Mouse (Mus musculus) kidney, adult 2 months (tissue): ENCODE results near the gene Sun1.

ENCODE experiments used
- CTCF ChIP-seq: fragments of 200-500 bp; conservative IDR thresholded peaks from 2 replicates; pipeline ENCODE4 v1.5.1; 2011; ENCODE audit warnings: low read depth, mild to moderate bottlenecking, control low read depth, low read length, moderate library complexity, mixed read lengths; ENCODE audit not compliant: insufficient read depth, insufficient read length
- POLR2A ChIP-seq: fragments of 200-500 bp; IDR thresholded peaks from one replicate; pipeline ENCODE4 v1.6.1; 2011; ENCODE audit warnings: low read depth, low read length, control low read depth

- TF ChIP-seq CTCF (no peak), POLR2A (no peak)
Observed at GRCm38 (mm10) chr5:139167548-139167947, 32.9 kb upstream of the Sun1 start.
